Mouse (Mus musculus) gastrocnemius, postnatal 36 days (tissue): Measurements from ENCODE around the gene Tmem106c. TPM values are rescaled to one million over a fixed set of nuclear protein-coding genes. Genes with fewer than 3 reads are reported as not detected.

ENCODE experiments used
- DNase-seq, 2 experiments: peaks; one replicate each; pipeline ENCODE4 v3.0.0; 2022
- intact Hi-C: fragments of 180-260 bp; cut with DNase I; formaldehyde crosslinking; loops from one replicate; pipeline ENCODE4 v1.15.1; 2025
- long read RNA-seq, 2 experiments: library from polyadenylated mRNA; stranded (forward); transcript quantifications; one replicate each; pipeline ENCODE4 v2.0.0; 2021
- total RNA-seq, 2 experiments: library from RNA; stranded (reverse); gene quantifications; 2 replicates each; pipeline ENCODE4 v1.2.3; 2021

Tmem106c gene
- total RNA-seq, result 1 to 10 TPM; 4.5 to 5.2 TPM
- long read RNA-seq, experiment 1, transcript Tmem106c-202 (8 exons, 1,455 nt), result major isoform, 5 of 6 reads
- long read RNA-seq, experiment 1, partial matches to known transcripts, result 1 of 6 reads
- long read RNA-seq, experiment 1, other reads (novel, unspliced or antisense), result 0 of 6 reads
- long read RNA-seq, experiment 2, transcript Tmem106c-202 (8 exons, 1,455 nt), result major isoform, 5 of 9 reads
- long read RNA-seq, experiment 2, partial matches to known transcripts, result 0 of 9 reads
- long read RNA-seq, experiment 2, other reads (novel, unspliced or antisense), result 1 of 9 reads

DNA sequence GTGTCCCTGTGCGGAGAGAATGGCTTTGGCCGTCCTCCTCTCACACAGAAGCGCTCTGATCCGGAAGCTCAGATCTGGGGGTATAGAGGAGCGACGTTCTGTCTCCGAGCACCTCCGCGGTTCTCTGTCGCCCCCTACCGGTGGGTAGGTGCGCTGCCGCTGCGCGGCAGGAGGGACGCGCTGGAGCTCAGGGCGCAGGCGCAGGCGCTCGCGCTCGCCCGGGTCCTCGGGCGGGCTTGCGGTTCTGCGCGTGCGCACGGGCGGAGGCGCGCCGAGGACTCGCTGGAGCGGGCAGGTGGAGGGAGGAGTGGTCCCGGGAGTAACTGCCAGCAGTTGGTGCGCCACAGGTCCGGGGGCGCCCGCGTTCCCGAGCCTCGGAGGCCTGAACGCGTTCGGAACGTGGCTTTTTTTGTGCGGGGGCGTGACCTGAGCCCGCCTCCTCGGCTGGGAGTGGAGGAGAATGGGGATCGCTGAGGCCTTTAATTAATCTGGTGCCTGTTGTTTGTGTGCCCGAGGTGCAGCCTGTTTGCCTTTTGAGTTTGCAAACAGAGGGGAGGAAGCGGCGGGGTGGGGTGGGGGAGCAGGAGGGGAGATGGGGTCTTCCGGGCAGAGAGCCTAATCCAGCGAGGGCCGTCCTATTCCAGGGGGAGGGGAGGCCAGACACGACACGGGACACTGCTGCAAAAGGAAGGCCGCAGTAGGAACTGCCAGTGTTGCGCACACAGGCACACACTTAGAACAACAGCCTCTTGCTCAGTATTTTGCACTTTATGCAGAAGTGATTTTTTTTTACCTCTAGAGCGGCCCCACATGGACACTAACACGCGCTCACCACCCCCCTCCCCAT is at the start of gene Tmem106c:
TSS of gene Tmem106c (plus strand) at position 212 of the 847 bp plus-strand sequence.
- peak; percentile 84 to 85 for DNase-seq
- intact Hi-C loops, result no loop called here

DNA sequence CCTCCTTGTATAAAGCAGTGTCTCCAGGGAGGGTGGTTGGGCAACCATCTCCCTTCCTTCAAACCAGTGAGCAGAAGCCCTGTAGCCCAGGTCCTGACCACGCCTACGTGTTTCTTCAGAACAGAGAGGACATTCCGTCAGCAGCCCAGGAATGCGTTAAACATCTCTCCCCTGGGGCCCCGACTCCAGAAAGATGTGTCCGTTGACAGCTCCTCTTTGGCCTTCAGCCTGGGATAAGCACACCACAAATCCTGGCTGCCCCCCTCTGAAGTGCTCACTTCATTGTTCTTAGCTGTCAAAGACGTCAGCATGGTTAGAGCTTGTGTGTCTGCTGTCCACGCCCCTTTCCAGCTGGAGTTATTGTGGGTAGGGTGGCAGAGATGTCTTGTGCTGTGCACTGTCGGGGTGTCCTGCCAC is 49.7 kb upstream of the Tmem106c start:
- DNase-seq, result peak in 1 of 2 experiments; percentile 19

DNA sequence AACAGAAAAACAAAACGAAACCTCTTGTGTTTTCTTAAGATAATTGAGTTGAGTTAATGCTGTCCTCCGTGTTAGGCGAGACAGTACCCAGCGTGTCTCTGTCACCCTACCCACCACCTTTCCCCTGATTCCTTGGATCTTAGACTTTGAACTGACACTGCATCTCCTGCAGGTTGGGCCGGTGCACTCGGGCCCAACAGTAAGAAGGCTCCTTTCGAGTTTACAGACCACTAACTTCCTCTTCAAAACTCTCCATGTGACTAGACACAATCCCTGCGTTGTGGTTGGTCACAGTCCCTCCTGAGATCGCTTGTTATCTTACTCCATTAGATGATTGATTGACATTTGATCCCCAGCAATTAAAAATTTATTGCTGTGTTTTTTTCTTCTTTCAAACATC is 46.0 kb upstream of the Tmem106c start:
- intact Hi-C loops, result no loop called here
- DNase-seq, result no peak

More for the DNA sequence above, 49.7 kb upstream of the Tmem106c start:
- intact Hi-C loops, result no loop called here

DNA sequence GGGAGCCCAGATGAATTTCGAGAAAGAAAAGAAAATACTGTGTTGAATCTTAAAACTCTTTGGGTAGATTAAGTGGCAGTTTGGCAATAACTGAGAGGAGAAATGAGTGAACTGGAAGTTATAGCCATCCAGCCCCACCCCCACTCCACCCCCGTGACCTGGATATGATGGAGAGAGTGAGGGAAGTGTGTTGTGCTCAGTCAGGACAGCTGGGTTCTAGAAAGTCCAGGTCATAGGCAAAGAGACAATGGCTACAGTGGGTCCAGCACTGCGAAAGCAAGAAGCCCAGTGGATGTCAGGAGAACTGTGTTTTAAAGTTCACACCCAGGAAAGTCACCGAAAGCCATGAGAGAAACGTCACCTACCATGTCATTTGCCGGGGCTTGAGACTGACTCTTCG is 44.8 kb upstream of the Tmem106c start:
- no peak for DNase-seq
- intact Hi-C loops, result no loop called here

DNA sequence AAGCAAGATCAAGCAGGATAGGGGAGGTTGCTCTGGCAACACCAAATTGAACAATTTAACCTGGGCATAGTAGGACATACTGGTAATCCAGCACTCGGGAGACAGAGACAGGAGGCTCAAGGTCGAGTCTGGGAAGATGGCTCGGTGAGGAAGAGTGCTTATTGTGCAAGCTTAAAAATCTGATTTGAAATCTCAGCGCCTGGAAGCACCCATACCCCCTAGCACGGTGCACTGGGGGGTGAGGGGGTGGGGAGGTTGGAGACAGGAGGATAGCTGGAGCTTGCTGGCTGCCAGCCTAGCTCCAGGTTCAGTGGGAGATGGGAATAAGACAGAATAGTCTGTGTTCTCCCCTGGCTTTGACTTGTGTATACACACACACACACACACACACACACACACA is 43.7 kb upstream of the Tmem106c start:
- DNase-seq, result no peak
- intact Hi-C loops, result no loop called here

DNA sequence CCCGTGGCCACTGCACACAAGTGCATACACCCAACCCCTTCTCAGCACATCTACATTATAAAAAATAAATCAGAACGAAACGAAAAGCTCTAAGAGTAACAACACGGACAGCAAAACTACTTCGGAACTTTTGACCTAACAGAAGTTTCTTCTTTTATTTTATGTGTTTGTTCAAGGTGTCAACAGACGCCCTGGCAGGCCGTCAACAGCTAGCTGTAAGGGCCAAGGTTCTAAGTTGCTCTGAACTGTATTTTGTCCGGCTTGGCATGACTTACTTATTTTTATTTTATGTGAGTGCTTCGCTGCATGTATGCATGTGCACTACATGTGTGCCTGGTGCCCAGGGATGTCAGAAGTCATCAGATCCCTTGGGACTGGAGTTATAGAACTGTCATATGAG is 42.2 kb upstream of the Tmem106c start:
- DNase-seq, result no peak
- intact Hi-C loops, result no loop called here

DNA sequence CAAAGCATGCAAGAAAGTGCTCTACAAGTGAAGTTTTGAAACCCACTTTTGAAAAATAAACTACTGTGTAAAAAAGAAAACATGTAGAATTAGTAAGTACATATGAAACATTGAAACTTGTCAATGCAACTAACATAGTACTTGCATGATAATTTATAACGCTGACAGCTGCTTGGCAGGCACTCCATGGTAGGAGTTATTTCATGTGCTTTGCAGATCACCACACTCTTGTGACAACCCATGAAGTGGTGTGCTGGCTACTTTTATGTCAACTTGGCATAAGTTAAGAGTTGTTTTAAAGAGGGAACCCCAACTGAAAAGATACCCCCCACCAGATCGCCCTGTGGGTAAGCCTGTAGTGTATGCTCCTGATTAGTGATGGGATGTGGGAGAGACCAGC is 41.6 kb upstream of the Tmem106c start:
- intact Hi-C loops, result no loop called here
- no peak for DNase-seq

DNA sequence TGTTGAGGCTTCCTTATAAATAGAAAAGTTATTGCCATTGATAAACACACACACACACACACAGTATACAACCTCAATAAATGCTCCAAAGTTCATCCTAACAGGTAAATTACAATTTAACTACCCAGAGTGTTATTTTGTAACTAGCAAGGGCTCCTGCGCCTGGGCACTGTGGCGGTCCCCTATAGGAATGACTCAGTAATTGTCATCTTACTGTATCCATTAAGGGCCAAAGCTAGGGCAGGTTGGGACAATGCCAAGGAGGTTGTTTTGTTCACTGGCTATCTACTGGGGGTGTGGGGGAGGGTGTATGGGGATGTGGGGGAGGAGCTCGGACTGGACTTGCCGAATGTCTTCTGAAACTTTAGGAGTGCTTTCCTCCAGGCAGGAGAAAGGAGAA is 37.0 kb upstream of the Tmem106c start:
- DNase-seq, result no peak
- intact Hi-C loops, result no loop called here

DNA sequence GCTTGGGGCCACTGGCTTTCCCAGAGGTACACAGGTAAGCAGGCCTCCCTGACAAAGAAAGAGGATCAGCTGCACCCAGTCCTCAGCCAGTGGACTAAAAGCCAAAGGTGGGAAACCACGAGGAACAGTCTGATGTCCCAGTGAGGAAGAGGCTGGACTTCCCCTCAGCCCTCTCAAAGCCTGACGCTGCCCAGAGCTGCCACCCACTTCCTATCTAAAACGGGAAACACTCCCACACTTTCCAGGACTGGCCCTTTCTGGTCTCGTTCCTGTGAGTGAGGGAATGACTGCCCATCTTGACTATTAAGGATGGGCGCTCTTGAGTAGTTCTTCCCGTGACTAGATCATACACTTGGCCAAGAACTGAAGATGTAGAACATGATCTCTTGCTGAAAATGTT is 36.2 kb upstream of the Tmem106c start:
- DNase-seq, result no peak

DNA sequence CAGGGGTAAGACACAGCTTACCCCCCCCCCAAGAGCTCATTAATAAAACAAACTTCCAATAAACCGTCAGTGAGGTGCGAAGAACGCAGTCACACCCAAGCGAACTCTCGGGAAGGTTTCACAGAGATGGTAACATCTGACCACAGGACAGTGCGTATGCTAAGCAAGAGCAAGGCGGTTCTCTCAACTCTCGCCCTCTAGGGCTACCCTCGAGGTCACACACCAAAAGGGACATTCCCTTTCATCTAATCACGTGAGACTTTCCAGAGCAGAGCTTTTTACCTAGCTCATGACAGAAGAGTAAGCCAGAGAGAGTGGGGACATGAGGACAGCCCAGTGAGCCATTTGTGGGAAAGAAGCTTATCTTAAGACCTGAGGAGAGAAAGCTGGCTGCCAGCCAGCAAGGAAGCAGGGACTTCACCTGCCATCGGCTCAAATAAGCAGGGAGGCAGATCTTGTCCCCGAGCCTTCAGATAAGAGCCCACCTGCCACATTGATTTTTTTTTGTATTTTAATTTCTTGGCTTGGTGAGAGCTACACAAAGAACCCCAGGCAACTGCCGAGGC is 34.7 kb upstream of the Tmem106c start:
- DNase-seq, result no peak
- intact Hi-C loops, result no loop called here

More for the DNA sequence above, 36.2 kb upstream of the Tmem106c start:
- intact Hi-C loops, result no loop called here

DNA sequence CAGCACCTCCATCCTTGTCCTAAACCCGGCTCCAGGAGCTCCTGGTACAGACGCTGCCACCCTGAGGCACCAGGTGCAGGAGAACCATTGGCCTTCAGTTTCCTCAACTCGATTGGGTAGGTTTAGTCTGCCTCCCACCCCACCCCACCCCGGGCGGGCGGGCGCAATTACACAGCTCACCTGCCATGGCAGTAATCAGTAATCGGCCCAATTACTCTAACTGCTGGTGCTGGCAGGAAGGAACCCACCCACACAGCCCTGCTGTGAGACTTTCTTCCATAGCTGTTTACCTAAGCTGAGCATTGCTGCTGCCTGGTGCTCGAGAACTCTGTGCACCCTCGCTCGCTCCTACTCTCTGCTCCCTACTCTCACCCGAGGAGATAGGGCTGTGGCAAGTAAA is 31.6 kb upstream of the Tmem106c start:
- intact Hi-C loops, result no loop called here
- DNase-seq, result no peak

DNA sequence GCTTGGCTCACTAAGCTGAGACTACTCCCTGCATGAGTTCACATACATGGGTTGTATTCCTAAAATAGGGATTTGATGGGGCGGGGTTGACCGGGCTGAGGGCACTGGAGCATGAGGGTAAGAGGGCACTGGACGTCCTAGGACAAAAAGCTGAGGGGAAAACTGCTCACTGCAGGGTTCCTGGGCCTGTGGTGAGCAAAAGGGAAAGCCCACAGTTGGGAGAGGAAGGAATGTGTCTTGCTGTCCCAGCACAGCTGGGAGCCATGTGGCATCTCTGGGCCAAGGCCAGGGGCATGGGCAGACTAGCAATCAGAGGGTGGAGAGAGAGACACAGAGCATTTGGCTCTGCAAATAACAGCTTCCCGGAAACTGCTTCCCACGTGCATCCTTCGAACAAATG is 25.4 kb upstream of the Tmem106c start:
- intact Hi-C loops, result no loop called here
- no peak for DNase-seq

DNA sequence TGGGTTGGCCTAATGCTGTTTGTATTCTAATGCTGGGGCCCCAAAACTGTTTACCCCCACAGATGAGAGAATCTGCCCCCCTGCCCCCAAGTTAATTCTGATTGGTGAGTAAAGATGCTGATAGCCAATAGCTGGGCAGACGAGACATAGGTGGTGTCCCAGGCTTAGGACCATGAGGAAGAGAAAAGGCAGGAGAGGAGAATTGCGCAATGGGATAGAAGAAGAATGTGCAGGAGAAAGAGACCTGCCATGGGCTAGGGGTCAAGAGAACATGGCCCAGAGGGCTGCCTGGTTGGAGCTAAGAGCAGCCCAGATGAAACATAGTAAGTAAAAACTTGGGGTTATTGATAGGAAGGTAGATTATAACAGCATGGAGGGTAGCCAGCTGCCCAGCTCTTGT is 23.9 kb upstream of the Tmem106c start:
- no peak for DNase-seq
- intact Hi-C loops, result no loop called here

DNA sequence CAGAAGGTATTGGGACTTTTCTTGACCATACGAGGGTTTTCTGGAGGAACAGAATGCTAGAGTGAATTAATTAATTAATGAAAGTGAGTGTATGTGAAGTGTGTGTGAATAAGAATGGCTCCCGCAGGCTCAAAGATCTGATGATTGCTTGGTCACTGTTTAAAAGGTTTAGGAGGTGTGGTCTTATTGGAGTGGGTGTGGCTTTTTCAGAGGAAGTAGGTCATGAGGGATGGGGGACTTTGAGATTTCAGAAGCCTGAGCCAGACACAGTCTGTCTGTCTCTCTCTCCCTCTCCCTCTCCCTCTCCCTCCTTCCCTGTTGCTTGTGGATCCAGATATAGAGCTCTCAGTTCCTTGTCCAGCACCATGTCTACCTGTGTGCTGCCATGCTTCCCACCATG is 22.7 kb upstream of the Tmem106c start:
- DNase-seq, result no peak
- intact Hi-C loops, result no loop called here

DNA sequence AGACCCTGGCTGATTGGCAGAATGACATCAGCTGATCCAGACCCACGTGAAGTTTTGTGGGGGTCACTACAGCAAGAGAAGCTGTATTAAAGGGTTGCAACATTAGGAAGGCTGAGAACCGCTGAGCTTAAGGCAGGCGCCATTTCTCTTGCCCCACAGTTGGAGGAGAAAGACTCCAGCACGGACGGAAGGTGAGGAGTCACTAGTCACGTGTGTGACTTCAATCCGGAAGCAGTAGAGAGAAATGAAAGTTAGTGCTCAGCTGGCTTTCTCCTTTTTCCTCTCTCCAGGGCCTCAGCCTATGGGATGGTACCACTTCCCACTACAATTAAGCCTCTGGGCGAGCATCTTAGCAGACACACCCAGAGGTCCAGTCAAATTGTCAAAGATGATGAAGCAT is 21.5 kb upstream of the Tmem106c start:
- no peak for DNase-seq
- intact Hi-C loops, result no loop called here

DNA sequence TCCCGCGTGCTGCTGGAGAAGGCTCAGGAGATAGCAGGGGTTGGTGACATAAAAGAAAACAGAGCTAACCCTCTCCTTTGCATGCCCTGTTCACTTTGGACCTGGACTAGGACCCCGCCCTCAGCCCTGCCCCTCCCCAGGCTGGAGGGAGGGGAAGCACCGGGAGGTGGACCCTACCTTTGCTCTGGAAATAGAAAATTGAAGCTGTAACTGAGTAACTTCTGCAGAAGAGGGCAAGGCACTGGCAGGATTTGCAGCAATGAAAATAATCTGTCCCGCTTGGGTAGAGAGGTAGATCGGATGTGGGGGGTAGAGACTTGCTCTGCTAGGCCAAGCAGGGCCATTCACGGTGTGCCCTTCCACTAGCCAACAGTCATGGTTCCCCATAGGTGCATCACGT is 20.6 kb upstream of the Tmem106c start:
- intact Hi-C loops, result no loop called here
- no peak for DNase-seq

DNA sequence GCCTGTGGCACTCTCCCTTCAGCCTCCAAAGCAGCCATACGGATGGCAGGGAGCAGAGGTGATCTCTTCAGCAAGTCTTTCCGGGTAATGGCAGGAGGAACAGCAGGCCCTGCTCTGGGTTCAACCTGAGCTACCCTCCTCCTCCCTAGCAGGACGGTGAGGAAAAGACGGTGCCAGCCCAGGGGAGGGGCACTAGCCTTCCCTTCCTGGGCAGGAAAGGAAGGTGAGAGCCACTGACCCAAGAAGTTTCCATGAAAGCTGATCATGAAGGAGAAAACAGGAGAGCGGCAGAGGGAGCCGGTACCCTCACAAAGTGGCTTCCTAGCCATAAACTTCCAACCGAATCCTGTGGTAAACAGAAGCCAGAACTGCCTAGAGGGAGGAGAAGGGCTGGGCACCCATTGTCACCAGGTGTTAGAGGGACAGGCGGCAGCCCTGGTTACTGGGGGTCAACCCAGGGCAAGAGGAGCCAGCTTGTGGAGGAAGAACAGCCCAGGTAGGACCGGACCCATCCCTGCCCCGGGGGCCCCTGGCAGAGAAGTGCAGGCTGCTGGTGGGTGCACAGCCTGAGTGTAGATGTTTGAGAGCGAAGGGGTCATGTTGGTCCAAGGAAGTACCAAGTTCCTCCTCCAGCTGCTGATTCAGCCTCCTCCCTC is 19.0 kb upstream of the Tmem106c start:
- intact Hi-C loops, result no loop called here
- no peak for DNase-seq

DNA sequence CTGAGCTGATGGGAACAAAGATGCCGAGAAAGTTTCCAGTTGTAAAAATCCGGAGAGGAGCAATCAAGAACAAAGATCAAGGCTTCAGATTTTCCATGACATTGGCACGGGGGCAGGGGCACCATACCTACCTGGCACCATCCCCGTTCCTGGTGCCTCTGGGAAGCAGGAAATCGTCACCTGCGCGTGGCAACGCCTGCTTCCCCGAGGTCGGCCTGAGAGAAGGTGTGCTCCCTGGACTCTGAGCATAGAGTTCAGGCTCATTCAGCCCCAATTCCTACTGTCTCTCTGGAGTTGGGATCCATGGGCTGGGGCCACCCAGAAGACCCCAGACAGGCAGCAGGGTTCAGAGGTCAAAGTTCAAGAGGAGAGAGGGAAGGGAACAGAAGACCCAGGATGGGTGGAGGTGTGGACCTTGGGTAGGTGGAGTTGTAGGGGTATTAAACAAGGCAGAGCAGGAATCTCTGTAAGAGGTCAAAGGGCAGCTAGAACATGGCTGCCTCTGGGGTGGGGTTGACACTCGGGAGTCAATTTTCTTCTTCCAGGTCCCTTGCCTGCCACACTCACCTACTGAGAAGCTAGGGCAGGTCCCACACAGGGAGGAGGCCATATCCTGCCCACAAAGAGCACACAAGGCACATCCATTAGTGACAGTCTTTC is 18.2 kb upstream of the Tmem106c start:
- no peak for DNase-seq
- intact Hi-C loops, result no loop called here

DNA sequence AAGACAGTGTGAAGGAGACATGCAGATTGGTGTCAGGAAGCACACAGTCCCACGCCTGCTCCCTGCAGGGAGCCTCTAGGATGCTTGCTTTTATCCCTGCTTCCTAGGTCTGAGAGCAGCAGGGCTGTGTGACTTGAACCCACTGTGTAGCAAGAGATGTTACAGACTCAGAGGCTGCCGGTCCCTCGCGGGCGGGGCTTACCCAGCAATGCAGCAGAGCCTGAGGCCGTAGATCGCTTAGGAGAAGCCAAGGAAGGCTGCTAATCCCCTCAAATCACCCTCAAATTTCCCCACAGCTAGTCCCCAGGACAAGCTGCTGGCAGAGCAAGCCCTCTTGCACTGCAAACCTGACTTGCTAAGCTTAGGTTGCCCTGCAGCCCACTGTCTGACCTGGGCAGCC is 15.3 kb upstream of the Tmem106c start:
- intact Hi-C loops, result no loop called here
- DNase-seq, result no peak

DNA sequence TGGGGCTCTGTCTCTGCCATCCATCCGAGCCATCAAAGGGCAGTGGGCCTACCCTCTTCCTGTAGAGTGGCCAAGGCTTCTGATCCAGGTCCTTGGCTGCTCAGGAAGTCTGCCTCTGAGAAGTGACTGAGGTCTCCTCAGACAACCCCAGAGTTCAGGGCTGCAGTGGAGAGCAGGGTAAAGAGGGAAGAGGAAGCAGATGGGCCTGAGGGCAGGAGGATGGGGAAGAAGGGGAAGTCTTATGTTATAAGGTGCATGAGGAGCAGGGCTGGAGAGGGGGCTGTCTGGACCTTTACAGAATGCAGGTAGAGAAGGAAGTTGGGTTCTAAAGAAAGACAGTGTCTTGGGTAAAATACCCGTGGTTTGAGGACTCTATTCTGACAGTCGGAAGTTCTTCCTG is 14.3 kb upstream of the Tmem106c start:
- DNase-seq, result no peak
- intact Hi-C loops, result loop anchor here (5.0 kb wide), 3 partner anchors 77 to 232 kb away; no protein-coding TSS in a partner anchor
